Mouse (Mus musculus): Measurements from ENCODE around the gene Spata31d1d.
"Not testable (repeated sequence)": the region's sequence is repeated elsewhere in the genome, so short reads cannot be mapped to it uniquely, and the experiment has no call there.

Gene Spata31d1d

DNA sequence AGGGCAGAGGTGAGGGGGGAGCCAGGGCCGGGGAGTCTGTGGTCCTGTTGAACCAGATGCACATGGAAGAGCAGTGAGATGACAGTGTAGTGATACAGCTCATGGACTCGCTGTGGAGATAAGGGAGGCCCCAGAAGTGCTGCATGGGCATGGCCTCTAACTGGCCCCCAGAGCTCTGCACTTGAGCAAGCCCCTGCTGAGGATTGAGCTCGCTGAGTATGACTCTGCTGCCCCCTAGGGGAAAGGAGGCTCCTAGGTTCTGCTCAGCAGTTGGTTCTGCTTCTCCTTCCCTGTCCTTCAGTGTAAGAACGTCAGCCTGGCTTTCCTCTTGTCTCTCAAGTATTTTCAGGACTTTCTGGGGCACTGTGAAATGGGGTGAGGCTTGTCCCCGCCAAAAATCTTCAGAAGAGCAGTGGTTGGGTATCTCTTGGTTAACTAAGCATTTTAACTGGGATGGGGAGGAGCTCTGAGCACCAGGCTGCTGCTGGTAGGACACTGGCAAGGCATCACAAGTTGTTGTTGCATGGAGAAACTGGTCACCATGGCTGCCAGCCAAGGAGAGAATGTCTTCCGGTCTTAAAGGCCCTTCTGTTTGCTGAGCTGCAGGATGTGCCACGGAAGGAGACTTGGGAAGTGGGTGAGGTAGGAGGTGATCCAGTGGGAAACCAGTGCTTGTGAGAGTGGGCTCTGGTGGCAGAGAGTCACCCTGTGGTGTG, 3.0 kb downstream of the Spata31d1d start:
- DNase-seq: peak; percentile 84

DNA sequence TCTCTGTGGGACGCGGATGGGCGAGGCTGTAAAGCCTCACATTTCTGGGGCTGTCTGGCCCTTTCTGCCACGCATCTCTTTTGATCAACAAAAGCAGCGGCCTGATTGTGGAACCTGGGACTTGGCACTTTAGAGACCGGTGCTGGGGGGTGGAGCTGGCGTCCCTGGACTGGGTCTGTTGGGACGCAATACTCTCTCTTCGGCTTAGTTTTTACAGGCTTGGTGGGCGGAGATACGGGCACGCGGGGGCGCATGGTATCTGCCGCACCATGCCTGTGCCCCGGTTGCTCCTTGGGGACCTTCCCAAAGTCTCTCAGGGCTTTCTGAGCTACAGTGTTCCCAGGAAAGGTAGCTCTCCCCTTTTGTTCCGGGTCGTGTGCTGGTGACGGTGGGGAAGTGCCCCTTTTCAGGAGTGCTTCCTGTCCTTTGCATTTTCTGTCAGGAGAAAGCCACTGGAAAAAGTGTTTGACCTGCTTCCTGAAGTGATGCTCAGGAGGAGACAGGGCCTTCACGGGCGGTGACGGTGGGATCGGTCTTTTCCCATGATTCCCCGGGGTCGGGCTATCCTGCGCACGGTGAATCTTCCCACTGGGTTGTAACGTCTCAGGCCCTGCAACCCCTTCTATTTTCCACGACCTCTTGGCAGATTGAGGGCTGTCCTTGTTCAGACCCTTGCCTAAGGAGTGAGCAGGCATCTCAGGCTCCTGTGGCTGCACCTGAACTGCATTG, 5.2 kb downstream of the Spata31d1d start:
- no peak for DNase-seq

DNA sequence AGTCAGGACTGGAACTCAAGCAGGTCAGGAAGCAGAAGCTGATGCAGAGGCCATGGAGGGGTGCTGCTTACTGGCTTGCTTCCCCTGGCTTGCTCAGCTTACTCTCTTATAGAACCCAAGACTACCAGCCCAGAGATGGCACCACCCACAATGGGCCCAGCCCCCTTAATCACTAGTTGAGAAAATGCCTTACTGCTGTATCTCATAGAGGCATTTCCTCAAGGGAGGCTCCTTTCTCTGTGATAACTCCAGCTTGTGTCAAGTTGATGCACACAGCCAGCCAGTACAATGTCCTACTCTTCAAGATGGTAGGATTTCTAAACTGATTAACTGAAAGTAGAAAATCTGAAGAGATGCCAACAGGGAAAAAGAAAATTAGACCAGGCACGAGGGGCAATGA, 9.5 kb downstream of the Spata31d1d start:
- not testable (repeated sequence) for DNase-seq

DNA sequence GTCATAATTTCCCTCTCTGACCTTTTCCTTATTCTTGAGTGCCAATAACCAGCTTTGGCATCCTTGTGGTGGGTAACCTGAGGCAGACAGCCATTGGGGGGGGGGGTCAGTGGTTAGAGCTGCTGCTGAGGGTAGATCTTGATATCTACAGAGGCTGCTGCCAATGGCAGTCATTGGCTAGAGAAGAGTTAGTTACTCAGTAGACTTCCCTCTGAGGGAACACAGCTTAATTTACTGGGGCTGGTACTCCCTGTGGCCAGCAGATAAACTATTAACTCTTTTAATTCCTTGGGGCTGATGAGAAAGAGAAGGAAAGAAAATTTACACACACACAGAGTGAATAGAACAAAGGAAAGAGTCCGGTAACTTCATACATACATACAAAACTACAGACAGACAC, 12.1 kb downstream of the Spata31d1d start:
- no peak for DNase-seq

DNA sequence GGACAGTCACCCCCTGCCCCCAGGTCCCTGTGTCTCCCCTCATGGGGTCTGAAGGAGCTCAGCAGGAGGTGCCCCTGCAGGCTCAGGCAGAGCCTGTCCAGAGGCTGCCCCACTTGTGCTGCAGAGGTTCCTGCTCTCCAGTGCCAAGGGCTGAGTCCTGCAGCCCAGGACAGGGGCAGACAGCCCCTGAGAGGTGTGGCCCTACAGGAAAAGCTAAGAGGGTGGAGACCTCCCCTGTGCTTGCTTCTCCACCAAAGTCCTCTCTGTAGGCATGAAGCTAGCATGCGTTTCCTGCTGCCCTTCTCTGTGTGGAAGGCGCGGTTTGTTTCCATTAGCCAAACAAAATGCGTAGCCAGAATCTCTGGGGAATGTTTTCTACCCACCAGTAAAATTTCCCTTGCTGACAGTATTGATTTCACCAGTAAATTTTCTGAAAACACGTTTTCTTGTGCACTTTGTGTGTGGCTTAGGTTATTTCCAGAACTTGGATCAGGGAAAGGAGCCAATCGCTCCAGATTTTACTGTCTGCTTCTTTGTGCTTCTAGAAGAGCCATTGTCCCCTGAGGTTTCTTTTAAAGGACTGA, 12.6 kb downstream of the Spata31d1d start:
- DNase-seq: not testable (repeated sequence)

DNA sequence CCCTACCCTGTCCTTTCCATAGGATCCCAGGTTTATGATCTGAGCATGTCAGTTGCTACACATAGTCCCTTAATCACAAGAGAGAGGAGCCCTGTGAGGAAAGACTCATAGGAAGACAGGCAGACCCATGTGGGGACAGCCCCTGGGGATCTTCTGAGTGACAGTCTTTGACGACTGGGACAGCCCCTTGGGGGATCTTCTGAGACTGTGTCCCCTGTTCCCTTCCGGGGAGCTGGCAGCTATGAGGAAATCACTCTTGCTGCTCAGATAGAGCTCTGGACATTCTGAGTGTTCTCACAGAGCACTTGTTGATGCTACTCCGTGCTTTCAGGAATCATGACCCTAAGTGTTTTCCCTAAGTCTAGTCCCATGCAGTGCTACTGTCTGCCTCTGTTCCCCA, 17.8 kb downstream of the Spata31d1d start:
- no peak for DNase-seq

DNA sequence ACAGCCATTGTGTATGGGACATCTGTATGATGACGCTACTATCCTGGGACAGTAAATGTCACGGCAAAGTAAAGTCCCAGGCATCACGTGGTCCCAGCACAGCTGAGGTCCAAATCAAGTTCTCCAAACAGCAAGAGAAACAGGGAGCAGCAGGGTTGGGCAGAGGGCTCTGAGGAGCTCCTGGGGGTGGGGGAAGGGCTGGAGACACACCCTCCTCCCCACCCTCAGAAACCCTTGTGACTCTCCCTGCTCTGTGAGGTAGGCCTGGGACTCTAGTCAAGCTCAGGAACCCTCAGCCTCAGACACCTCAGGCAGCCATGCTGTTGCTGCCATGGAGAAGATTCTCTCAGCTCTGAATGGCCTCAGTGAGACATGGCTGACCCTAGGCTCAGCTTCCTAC, 19.6 kb downstream of the Spata31d1d start, which contains the start of gene Spata31d1b:
Spata31d1b (plus strand) TSS at position 301 of the 400 bp plus-strand sequence.
- not testable (repeated sequence) for DNase-seq

DNA sequence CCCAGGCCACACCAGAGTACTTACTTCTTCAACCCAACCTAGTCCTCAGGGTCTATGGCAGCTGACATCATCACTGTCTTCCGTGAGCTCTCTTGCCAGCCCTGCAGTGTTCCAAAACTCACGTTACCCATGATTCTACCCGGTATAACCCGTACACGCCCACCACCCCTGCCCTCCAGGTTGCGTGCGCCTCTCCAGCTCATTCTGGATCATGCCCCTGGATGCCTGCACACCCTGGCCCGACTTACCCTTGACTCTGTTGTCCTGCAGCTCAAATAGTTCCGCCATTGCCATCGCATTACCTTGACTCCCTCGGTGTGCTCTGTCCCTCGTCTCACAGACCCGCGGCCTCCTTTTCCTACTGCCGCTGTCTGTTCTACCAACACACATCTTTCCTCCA, 21.3 kb downstream of the Spata31d1d start, which contains the start of gene Spata31d1a:
Spata31d1a (minus strand) TSS at position 101 of the 400 bp plus-strand sequence.
- DNase-seq: no peak

DNA sequence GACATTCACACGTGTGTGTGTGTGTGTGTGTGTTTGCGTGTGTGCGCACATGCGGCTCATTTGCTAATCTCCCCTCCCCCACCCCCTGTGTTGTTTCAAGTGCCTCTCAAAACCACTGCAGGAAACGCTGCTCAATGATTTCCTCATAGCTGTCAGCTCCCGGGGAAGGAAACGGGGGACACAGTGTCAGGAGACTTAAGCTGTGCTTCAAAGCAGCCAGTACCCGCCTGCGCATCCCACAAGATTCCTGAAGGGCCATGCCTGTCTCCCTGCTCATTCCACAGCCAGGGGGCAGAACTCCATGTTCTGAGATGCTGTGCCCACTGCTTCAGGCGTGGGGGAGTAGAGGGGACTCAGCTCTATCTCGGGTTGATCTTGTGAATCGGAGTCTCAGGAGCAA, 27.0 kb downstream of the Spata31d1d start:
- peak; percentile 60 for DNase-seq

DNA sequence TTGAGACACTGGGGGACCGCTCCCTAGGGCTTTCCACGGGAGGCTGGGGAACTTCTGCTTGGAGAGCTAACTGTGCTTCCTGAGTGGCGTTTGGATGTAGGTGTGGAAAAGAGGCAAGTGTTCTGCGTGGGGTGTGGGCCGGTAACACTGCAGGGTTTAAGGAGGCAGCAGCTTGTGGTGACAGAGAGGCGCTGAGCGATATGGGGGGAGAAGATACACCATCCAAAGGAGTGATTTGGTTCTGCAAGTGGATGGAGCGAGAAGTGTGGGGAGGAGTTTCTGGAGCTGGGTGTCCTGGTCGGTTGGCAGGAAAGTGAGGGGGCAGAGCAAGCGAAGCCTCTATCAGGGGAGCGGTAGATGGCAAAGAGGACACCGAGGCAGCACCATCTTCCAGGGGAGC, 28.0 kb downstream of the Spata31d1d start:
- DNase-seq: peak; percentile 79

DNA sequence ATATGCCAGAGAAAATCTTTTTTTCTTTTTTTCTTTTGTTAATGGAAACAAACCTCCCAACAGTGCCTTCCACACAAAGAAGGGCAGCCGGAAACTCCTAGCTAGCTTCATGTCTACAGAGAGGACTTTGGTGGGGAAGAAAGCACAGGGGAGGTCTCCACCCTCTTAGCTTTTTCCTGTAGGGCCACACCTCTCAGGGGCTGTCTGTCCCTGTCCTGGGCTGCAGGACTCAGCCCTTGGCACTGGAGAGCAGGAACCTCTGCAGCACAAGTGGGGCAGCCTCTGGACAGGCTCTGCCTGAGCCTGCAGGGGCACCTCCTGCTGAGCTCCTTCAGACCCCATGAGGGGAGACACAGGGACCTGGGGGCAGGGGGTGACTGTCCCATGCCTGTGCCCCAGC, 31.4 kb downstream of the Spata31d1d start:
- DNase-seq: not testable (repeated sequence)

DNA sequence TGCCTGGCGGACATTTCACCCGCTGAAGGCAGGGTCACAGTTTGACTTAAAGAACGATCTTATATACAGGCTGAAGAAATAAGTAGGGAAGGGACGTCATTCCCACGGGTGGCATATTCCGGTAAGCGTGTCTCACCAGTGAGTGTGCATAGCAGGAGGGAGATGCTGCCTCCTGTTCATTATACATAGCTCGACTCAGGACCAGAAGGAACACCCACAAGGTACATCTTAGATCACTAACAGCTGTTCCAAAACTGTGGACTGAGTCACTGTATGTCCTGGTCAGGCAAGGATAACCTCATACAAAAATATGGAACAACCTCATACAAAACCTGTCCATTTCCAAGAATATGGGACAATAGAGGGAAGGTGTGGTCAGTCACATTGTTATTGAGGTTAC, 32.4 kb downstream of the Spata31d1d start:
- DNase-seq: peak; percentile 48

DNA sequence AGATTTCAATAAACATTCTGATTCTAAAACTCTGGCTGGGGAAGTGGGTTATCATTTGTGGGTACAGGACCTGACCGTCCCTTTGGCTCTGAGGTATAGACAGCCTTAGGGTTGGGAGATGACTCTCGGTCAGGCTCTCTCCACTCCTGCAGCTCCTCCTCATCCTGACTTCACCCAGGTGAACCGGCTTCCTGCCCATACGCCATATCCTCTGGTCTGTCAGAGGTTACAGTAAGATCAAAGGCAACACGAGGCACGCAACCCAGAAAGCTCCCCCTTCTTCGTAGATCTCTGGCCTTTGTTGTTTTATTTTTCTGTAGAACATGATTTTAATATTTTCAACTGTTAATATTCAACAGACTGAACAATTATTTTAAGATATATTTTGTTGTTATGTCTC, 35.8 kb downstream of the Spata31d1d start:
- DNase-seq: no peak

DNA sequence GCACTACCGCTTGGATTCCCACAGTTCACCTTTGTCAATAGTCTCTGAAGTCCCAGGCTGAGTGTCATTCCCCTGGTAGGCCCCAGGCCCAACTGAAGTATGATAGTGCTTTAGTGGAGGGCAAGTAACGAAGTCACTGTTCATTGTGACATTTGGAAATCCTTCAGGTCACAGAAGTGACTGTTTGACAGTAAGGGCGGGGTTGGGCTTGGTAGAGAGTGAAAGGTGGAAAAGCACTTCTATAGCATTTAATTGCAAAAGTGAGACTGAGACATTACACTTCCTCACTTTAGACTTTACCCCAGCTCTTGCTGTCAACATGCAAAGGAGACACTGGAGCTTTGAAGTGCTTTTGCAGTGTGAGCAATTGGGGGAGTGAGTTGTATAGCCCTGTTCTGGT, 37.5 kb downstream of the Spata31d1d start, which contains the start of gene 4921517D22Rik:
4921517D22Rik (minus strand) TSS at position 101 of the 400 bp plus-strand sequence.
- DNase-seq: no peak

DNA sequence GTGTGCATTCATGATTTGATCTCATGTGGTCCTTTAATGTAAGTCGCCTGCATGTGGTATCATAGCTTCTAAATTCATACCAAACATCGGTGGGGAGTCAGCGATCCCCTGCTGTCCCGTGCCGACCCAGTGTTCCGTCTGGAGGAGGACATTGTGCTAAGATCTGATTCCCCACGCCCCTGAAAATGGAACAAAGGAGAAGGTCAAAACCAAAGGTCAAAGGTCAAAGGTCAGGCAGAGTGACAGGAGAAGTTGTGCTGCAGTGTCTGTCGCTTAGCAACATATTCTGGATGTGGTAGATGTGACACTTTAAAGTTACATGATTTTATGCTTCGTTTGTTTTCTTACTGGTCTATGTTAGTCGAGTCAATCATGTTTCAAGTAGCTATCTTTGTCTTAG, 40.1 kb downstream of the Spata31d1d start:
- no peak for DNase-seq

DNA sequence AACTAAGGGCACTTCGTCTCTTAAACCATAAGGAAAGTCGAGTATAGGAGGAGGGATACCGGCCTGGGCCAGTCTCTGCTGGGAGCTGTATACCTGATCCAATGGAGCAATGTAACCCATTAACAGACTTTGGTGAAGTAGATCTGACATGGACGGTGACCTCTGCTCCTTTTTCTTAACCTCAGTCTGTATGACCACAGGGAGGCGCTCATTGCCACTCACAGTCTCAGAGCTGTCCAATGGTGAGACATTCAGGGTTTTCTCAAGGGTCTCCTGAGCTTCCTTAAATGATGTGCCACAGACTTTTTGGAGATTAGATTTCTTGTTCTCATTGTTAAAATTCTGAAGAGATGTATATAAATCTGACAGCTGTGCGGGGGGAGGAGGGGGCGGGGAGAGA, 41.0 kb downstream of the Spata31d1d start:
- DNase-seq: no peak

DNA sequence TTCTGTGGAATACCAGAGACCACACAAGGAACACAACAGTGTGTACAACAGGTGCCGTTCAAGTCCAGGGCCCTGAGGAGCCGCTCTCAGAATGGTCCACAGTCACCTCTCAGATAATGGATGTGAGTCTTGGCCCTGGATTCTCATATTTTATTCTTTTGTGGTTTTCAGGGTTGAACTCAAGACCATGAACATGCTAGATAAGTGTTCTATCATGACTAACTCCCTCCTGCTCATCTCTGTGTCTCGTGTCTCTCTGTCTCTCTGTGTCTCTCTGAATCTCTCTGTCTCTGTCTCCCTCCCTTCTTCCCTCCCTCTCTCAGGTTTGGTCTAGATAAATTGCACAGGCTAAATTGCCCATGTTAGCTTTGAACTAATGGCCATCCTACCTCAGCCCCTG, 41.7 kb downstream of the Spata31d1d start:
- DNase-seq: no peak

DNA sequence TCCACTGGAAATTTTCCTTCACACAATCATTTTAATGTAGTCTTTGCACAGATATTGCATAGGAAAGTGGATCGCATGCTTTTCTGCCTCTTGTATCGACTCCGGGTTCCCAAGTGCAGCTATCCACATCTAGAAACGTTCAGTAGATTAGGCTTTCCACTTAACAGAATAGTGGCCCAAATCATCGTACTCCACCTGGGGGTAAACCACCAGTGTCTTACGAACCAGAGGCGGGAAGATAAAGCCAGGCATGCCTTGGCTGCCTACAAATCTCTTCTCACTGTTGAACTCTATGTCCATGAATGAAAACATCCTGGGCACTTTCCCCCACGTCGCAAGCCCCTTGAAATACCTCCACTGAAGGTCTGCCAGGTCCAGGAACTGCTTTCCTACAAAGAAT, 42.2 kb downstream of the Spata31d1d start:
- DNase-seq: no peak

DNA sequence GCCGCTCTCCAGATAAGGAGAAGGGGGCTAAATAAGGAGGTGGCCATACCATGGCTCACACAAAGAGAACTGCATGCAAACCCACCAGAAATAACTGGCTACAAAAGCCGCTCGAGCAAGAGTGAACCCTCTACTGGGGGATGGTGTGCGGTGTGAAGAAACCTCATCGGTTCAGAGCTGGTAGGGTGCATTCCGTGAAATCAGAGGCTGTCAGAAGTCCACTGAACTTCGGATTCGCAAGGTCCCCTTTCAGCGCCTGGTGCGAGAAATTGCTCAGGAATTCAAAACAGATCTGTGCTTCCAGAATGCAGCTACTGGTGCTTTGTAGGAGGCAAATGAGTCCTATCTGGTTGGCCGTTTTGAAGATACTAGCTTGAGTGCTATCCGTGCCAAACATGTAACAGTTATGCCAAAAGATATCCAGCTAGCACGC, 43.2 kb downstream of the Spata31d1d start:
- peak; percentile 35 for DNase-seq

DNA sequence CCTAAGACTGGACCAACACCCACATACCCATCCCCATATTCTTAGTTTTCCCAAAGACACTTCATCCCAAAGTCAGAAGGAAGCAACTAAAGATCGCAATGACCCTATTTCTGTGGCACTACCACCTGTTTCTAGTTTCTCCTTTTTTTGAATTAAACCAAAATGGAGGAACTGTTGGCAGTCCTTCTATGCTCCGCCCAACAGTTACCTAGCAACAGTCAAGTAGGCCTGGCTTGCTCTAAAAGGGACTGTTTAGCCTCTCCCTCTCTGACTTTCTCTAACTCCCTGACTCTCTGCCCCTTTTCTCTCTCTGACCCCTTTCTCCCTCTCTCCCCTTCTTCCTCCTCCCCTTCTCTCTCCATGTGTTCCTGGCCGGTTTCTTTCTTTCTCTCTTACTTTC, 46.3 kb downstream of the Spata31d1d start:
- no peak for DNase-seq

DNA sequence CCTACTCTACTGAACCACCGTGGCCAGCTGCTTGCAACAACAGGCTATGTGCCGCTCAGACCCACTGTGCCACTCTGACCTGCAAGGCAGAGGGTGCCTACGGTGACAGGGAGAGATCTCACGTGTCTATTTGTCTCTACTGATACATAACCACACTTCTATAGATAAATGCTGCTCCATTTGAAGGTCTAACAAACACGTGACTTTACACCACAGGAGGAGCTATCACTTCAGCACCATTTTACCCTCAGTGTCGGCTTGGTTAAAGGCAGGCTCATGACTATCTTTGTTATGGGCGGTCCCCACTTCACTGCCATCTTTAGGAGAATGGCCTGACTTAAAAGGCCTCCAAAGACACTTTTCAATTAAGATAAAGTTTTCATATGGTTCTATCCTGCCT, 48.9 kb downstream of the Spata31d1d start:
- no peak for DNase-seq

DNA sequence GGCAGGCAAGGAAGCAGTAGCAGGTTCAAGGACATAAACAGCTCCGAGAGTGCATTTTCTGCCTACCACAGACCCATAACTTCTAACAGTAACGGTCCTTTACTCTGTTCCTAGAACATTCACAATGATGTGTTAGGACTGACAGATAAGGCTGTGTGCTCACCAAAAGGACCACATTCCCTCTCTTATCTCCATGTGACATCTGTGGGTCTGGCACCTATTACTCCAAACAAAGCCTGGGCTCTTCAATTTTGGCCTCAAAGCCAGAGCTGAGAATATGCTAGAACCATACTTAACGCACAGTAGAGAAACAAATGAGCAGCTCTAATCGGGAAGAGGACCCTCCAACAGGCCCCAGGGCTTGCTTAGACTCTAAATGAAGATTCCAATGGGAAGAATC, 51.6 kb downstream of the Spata31d1d start:
- DNase-seq: no peak

DNA sequence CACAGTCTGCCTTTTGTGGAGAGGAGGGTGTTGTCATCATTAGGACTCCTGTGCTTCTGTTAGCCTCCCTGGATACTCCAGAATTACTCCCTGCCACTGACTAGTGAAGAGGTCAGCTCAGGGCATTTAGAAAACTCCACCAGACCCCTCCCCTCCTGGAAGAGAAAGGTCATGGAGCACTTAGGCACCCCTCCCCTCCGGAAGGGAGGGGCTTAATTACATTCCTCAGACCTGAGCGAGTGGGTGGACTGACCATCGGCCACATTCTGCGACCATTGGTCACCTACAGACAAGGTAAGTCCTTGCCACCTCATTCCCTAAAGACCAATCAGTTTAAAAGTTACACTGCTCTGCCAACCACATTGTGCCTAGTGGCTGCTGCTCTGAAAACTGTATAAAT, 52.2 kb downstream of the Spata31d1d start:
- DNase-seq: no peak

All from right cerebral cortex, adult 18-20 months (tissue).